Mouse (Mus musculus): ENCODE measurements around the gene Garnl3. TPM values are rescaled to one million over a fixed set of nuclear protein-coding genes. Genes with fewer than 3 reads are reported as not detected.

Gene Garnl3
- total RNA-seq, 1 experiment from 2014 or later = 17.3 TPM

DNA sequence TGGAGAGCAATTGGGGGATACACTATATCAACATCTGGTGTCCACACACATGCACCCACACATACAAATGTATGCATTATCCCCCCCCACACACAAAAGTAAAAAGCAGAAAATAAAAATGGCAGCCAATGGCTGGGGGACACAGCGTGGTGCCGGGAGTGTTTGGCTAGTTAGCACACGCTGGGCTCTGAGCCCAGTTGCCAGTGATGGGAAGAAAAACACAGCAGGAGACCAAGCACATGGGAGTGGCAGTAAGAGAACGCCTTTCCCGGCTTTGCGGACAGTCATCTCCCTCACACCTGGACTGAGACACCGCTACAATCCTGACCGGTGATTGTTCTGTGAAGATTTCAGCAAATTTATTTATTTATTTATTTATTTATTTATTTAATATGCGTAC, 160.2 kb downstream of the Garnl3 start:
- DNase-seq = no peak

DNA sequence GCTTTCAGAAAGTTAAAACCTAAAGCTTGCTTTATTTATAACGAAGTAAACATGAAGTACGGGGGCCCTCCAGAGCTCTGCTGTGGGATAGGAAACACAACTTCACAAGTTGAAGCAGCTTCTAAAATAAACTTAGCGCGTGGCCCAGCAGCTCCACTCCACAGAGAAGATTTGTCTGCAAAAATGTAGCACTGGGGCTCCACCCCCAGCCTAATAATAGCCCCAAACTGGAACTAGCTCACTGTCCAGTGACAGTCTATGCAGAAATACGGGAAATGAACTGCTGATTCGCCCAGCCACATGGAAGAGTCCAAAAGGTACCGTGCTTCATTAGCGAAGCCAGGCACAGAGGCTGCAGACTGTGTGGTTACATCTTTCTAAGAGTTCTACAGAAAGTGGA, 162.1 kb downstream of the Garnl3 start:
- DNase-seq = no peak

- DNase-seq = no peak
These were observed 163.3 kb downstream of the Garnl3 start for GRCm38 (mm10) chr2:32968024-32968614.

DNA sequence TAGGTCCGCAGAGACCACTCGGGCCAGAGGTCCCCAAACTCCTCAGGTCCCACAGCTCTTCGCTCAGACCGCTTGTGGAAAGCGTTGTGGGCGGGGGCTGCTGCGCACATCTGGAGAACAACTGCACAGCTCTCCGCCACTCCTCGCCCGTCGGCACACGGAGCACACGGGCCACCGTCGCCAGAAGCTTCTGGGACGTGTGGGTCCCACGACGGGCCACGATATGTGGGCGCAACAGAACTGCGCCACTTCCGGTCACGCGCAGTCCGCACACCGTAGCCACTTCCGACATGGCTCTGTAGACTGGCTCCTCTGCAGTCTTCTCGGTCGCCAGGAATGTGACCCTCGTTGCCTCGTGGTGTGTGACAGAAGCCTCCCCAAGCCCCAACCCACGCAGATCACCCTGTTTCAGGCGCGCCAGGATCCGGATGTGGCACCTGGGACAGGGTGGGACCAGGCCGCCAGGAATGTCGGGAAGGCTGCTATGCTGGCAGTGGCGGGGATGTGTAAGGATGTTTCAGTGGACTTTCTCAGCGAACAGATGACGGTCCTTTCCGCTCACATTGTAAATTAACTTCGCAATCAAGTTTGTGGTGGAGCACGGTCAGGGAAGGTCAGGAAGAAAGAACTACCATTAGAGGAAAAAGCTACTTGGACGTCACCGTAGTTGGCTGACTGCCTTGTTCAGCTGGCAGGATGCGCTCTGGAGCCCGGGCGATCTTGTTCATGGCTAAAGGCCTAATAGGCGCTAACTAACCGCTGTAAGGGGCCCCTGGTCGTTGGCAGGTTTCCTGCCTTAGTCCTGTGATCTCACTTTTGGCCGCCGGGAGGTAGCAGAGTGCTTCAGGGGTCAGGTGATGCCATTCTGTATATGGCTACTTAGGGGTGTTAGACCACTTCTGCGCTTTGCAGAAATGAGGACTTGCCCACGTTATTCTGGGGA, 164.5 kb downstream of the Garnl3 start:
- peak; percentile 84 for DNase-seq

GRCm38 (mm10) chr2:32966184-32966688, 165.2 kb downstream of the Garnl3 start:
- no peak for DNase-seq

DNA sequence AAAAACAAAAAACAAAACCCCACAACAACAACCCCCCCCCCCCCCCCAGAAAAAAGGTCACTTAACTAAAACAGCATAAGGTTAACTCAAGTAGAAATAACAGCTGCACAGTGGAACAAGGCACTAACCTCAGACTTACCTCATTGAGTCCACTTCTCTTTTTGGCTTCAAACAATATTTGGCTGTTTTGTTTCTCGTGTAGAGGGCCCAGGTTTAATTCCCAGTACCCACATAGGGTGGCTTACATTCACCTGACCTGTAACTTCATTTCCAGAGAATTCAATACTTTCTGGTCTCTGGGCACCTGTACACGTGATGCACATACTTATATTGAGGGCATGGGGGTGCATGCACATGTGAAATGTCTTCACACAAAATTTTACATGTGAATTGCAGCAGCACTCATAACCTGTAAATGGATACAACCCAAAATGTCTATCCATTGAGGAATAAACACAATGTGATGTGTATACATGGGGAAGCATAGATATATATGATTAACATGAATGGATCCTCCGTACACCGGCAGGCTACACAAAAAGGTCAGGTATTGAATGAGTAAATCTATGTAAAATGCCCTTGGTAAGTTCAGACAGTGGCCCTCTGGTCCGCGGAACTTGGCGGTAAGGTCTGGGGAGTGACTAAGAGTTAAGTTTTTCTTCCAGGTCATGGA, 165.8 kb downstream of the Garnl3 start:
- no peak for DNase-seq

DNA sequence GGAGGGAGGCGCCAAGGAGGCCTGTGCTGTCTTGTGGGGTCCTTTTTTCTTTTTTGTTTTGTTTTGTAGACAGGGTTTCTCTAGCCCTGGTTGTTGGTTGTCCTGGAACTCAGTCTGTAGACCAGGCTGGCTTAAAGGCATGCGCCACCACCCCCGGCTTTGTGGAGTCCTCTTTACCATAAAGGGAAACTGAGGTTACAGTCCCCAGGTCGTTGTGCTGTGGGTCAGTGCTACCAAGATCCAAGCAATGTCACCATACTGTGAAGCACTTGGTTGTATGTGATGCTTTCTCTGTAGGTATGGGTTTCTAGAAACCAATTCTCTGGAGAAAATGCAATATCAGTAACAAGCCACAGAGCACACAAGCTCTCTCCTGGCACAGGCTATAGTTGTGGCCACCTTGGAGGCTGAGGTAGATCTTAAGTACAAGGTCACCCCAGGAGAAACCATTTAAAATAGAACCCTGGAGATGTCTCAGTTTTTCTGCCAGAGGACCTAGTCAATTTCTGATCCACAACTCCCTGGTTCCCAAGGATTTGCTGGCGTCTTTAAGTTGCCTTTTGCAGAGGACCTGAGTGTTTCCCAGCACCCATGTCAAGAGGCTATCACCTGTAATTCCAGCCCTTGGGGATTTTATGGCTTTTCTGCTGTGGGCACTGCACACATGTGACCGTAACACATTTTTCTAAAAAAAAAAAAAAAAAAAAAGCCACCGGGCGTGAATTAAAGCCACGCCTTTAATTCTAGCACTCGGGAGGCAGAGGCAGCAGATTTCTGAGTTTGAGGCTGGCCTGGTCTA, 166.6 kb downstream of the Garnl3 start:
- DNase-seq = no peak

- DNase-seq = no peak
These were observed 167.5 kb downstream of the Garnl3 start for GRCm38 (mm10) chr2:32963981-32964380.

DNA sequence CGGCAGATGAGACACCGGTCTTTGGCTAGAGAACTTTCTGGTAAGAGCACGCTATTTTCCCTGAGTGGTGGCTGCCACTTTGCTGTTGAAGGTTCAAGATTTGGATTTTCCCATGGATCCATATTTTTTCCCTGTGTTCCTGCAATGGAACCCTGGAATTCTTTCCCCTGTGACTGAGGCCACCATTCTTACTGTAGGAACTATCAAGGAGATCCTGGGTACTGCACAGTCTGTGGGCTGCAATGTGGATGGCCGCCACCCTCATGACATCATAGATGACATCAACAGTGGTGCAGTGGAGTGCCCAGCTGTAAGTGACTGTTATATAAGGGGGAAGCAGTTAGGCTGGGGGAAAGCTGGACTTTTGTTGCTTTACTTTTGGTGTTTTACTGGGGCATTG, 167.9 kb downstream of the Garnl3 start:
- DNase-seq = no peak

- DNase-seq = no peak
These were observed 168.6 kb downstream of the Garnl3 start for GRCm38 (mm10) chr2:32962875-32963220.

- peak; percentile 20 for DNase-seq
These were observed 169.2 kb downstream of the Garnl3 start for GRCm38 (mm10) chr2:32962062-32962874.

DNA sequence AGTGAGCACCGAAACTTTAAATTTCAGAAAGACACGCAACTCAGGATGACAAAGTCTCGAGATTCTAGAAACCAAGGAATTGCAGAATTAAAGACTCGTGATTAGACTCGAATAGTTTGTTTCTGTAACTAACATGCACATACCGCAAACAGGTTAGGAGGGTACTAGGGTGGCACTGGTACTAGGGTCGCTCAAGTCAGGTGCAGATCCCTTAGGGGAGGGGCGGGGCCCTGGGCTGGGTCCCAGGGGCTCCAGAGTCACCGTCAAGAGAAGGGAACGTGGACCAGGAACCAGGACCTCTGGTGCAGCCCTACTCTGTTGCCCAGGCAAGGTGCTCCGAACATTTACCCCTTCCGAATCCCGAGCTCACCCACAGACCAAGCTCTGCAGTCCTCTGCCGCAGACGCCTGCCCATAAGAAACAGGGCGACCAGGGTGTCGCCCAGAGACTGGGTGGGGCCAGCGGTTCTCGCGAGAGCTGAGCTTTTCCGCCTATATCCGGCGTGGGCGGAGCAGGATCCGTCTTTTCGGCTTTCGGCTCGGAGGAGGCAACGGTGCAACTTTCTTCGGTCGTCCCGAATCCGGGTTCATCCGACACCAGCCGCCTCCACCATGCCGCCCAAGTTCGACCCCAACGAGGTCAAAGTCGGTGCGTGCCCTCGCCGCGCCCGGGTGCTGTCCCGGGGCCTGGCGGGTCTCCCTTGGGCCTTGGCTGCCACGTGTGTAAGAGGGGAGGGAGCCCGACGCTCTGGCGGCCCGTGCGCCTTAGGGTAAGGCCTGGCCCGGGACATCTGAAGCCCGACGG, 170.1 kb downstream of the Garnl3 start, which contains the start of the genes Rpl12 and Lrsam1:
TSS of gene Rpl12 (plus strand) at position 368 of the 804 bp plus-strand sequence.
TSS of gene Lrsam1 (minus strand) at position 423 of the 804 bp plus-strand sequence.
- DNase-seq = peak; percentile 95

DNA sequence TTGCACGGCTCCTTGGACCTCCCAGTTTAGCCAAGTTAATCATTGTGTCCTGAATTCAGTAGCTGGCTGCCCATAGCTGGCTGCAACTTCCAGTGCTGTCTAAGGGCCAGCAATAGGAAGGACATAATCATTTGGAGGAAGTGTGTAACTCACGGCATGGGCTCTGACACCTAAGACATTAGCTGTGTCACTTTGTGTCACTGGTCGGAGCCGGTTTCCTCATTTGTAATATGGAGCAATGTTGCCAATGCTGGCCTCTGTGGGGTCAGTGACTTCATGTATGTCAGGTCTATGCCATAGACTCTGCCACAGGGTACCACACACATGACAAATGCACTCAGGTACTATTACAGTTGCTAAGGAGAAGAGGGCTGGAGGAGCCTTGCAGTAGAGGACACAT, 171.2 kb downstream of the Garnl3 start:
- DNase-seq = no peak

- DNase-seq = no peak
These were observed 174.1 kb downstream of the Garnl3 start for GRCm38 (mm10) chr2:32957344-32957743.

DNA sequence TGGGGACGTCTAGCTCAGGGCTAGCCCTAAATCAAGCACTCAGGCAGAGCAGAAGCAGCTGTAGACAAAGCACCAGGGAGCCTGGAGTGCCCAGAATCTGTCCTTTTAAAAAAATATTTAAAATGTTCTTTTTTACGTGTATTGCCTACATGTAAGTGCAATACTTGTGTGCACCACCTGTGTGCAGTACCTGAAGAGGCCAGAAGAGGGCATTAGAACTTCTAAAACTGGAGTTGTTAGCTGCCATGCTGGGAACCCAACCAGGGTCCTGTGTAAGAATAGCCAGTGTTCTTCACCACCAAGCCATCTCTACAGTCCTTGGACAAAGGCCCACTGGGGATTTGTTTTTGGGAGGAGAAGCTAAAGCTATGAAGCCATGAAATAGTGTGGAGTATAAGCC, 176.9 kb downstream of the Garnl3 start:
- DNase-seq = no peak

- no peak for DNase-seq
These were observed 184.0 kb downstream of the Garnl3 start for GRCm38 (mm10) chr2:32947454-32947853.

GRCm38 (mm10) chr2:32940483-32940882, 191.0 kb downstream of the Garnl3 start:
- no peak for DNase-seq

GRCm38 (mm10) chr2:32939418-32939817, 192.0 kb downstream of the Garnl3 start:
- no peak for DNase-seq

DNA sequence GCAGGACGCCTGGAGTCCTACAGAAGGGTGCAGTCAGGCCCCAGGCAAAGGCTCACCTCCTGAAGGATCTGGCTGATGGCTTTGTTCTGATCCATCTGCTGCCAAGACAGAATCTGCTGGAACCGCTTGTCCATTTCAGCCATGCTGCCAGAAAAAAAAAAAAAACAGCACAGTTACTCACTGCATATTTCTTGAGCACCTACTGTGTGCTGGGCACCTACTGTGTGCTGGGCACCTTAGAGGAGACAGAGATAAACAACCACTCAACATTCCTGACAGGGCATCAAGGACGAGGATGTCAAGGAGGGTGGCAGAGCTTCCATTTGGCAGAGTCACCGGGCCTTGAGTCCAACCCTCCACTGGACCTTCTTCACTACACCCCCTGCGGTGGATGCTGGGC, 192.7 kb downstream of the Garnl3 start:
- DNase-seq = no peak

Data from adrenal gland, postnatal 25 days (tissue).